Mouse (Mus musculus) heart, adult 8-10 months (tissue): ENCODE results near the gene Rln1. TPM values are rescaled to one million over a fixed set of nuclear protein-coding genes. Genes with fewer than 3 reads are reported as not detected.

Experiments
- DNase-seq: peaks from one replicate; pipeline ENCODE4 v3.0.0; 2022; ENCODE audit warnings: low spot score
- total RNA-seq, 4 experiments: library from RNA; stranded (reverse); gene quantifications; 2 replicates each; pipeline ENCODE4 v1.2.4; 2022

Rln1 gene
- total RNA-seq, 4 experiments from 2014 or later, result not detected

GRCm38 (mm10) chr19:29361468-29362130 is 27.1 kb upstream of the Rln1 start:
- peak; percentile 92 for DNase-seq

DNA sequence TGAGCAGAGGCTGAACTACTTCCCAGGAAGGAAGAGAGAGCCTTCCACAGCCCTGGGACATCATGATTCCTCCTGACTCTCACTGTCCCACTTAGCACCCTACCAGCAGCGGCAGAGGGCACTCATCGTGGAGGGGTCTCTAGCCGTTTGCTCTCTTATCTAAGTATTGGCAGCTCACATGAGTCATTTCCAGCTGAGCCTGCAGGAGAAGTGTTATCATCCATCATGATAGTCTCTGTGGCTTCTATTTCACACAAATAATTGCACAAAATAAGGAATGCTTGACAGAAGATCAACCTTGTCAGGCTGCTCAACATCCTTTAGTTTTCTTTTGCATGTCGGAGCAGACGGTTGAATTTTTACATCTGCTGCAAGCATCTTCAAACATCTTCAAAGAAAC is 25.8 kb upstream of the Rln1 start:
- no peak for DNase-seq

DNA sequence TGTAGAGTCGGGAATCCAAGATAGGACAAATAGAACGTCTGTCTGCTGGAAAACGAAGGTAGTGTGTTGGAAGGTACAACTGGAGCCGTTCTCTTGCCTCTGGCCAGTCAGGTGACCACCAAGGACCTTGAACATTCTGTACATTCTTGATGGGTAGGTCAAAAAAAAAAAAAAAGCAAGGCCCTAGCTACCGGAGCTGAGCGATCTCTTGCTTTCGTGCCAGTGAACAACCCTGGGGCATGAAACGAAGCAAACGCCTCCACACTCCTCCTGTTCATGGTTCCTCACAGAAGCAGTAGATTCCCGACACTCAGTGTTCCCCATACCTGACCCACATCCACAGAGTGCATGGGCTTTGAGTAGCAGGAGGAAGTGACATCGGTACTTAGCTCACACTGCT is 21.8 kb upstream of the Rln1 start:
- no peak for DNase-seq

GRCm38 (mm10) chr19:29354895-29355877 is 20.7 kb upstream of the Rln1 start:
- peak; percentile 84 for DNase-seq

GRCm38 (mm10) chr19:29350991-29351390 is 16.5 kb upstream of the Rln1 start:
- no peak for DNase-seq

DNA sequence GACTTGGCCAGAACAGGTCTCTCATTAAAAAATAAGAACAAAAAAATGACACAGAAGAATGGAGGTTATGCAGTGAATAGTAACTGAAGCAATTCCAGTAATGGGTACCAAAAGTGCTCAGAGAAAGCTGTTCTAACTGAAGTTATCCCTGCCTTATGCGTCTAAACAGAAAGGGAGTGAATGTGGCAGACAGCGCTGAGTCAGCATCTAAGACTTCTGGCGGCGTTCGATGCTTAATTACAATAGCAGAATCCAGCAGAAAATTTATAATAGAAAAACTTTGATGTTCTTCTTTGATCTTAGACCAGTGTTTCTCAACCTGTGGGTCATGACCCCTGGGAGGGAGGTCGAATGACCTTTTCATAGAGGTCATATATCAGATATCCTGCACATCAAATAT is 11.2 kb upstream of the Rln1 start:
- no peak for DNase-seq

- DNase-seq, result no peak
These were observed 10.4 kb upstream of the Rln1 start for GRCm38 (mm10) chr19:29344868-29345267.

GRCm38 (mm10) chr19:29342281-29342680 is 7.8 kb upstream of the Rln1 start:
- no peak for DNase-seq

DNA sequence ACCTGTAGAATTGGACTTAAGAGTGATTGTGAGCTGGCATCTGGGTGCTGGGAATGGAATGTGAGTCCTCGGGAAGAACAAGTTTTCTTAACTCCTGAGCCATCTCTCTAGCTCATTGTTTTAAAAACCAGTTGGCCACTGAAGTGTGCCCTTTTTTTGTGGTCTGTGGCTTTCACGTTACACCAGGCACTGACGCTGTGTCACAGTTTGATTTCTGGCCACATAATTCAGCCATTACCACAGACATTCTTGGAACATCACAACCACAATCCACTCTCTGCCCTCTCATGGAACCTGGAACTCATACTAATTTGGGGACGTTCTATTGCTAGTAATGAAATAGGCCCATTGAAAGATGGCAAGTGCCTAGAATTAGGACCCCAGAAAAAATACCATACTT is 6.6 kb upstream of the Rln1 start:
- DNase-seq, result no peak

DNA sequence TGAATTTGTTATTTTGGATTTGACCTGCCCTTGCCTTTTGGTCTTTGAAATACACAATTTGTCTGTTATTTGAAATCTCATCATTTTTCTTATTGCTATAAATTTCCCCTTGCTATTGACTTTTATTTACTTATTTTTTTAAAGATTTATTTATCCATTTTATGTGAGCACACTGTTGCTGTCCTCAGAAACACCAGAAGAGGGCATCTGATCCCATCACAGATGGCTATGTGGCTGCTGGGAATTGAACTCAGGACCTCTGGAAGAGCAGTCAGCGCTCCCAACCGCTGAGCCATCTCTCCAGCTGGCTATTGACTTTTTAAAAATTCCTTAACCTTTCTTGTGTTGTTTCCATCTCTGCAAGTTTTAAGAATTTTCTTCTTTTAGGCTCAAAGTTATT is 2.2 kb upstream of the Rln1 start:
- no peak for DNase-seq

GRCm38 (mm10) chr19:29326822-29327552 is 7.5 kb downstream of the Rln1 start:
- DNase-seq, result no peak

DNA sequence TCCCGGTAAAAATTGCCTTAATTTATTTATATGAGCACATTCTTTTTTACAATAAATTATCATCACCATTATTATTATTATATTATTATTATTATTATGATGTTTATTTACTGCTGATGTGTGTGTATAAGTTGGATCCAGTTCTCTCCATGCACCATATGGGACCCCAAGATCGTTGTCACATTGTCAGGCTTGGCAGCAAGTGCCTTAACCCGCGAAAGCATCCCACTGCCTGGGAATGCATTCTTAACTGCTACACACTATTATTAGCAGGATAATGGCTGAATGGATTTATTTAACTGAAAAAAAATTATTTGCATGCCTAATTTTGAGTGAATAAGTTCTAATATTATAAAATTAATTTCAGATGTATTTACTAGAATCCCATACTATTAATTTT is 8.1 kb downstream of the Rln1 start:
- DNase-seq, result no peak

- DNase-seq, result no peak
These were observed 8.7 kb downstream of the Rln1 start for GRCm38 (mm10) chr19:29325852-29326180.

DNA sequence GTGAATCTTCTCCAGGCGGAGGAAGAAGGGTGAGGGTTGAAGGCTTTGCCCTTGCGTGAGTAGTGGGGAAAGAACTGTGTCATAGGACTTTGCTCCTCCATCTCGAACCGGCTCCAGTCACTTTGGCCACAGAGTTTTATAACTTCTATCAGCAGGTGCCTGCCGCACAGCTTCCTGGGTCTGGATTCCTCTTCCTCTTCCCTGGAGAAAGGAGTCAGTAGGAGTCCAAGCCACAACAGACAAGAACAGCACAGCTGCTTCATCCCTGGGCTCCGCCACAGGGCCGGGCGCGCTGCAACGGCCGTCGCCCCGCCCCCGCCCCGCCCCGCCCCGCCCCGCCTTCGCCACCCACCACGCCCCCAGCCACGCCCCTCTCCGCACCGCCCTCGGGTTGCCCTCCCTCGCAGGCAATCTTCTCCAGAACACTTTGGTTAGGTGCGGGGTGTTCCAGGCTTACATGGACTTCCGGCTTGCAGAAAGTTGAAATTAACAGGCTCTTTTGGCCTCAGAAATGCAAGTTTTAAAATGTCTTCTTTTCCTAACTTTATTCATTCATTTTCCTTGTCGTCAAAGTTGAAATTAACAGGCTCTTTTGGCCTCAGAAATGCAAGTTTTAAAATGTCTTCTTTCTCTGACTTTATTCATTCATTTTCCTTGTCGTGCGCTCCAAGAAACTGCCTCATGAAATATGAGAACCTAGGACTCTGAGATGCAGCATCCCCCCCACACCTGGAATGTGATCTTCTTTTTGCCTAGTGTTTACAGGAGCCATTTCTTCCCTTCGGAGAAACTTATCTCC is 9.2 kb downstream of the Rln1 start, which contains the start of gene Insl6:
TSS of gene Insl6 (minus strand) at position 304 of the 799 bp plus-strand sequence.
- DNase-seq, result peak; percentile 14

DNA sequence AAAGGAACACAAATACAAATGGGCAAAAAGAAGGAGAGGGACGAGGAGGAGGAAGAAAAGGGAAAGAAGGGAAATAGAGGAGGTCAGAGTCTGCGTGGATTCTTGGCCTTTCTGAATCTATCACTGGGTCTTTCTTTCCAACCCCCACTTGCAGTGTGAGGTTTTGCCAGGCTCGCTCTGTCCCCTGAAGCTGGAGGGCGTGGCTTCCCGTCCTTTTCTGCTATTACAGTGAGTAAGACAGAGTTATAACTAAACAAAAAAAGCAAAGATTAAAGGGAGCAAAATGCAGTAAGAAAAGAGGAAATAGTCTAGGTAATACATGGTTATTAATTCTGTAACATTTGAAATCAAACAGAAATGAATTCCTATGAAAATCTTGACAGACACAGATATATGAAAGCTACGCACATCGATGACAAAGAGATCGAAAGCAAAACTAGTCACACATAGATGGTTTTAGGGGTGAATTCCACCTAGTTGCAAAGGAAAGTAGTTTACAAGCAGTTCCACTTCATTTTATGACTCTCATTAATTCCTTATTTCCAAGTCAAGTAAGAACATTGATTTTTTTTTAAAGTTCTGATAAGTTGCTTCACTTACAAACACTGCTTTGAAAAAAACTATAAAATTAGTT is 10.9 kb downstream of the Rln1 start:
- DNase-seq, result no peak

- DNase-seq, result no peak
These were observed 21.8 kb downstream of the Rln1 start for GRCm38 (mm10) chr19:29312661-29313060.

- no peak for DNase-seq
These were observed 22.7 kb downstream of the Rln1 start for GRCm38 (mm10) chr19:29311791-29312190.

DNA sequence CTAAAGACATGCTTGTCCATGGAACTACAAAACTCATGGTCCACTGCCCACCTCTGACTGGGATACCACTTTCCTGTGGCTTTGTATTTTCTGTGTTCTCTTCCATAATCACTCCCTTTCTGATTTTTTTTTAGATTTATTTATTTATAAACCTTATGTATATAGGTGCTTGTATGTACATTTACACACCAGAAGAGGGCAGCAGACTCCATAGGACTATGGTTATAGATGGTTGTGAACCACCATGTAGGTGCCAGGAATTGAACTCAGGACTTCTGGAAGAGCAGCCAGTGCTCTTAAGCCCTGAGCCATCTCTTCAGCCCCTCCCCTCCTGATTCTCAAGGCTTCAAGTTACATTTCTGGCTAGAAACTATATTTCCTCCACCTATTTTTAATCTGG is 25.6 kb downstream of the Rln1 start:
- no peak for DNase-seq

DNA sequence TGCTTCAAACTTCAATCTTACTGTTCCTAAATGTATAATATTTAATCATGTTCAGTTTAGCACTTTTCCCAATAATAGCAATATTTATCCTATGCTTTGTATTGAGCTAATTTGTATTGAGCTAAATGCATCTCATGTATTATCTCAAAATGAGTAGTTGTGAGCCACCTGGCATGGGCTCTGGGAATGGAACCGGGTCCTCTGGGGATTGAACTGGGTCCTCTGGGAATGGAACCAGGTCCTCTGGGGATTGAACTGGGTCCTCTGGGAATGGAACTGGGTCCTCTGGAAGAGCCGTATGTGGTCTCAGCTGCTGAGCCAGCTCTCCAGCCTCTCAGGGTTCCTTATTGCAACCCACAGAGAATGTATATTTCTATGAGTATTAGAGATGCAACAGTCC is 32.4 kb downstream of the Rln1 start:
- no peak for DNase-seq

GRCm38 (mm10) chr19:29300919-29301318 is 33.6 kb downstream of the Rln1 start:
- no peak for DNase-seq

DNA sequence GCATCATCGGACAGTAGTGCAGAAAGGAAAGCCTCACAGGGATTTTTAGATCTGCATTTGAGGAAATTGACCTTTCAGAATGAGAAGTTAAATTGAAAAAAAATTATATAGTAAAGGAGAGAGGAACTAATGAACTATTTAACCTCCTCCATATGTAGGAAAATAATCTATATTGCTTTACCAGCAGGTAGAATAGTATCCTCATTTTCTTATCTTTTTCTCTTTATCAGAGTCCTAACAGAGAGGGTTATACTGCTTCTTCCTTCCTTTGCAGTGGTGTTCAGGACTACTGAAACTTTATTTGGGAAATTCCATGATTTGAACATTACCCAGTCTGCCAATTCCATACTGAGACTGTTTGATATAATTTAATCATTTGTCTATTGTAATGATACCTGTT is 37.1 kb downstream of the Rln1 start:
- DNase-seq, result no peak
